Mouse (Mus musculus): ENCODE results near the gene Slc22a23.

DNA sequence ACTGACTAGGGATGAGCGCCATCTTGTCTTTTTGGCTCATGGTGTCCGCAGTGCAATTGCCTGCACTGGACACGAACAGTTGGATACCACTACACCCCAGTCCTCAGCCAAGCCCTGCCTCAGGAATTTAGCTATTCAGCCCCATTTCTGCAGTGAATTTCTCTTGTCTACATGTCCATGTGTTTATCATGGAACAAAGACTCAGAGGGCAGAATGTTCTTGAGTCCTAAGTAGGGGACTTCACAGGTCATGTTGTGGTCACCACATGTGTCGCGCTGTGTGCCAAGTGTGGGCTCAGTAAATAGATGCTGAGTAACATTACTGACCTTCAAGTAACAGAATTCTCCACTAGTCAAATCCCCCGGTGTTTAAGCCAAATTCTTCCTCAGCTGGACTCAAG, 109.9 kb downstream of the Slc22a23 start:
- TF ChIP-seq CTCF (IDR thresholded peaks at IDR 0.05; ENCODE audit: insufficient read depth, low read depth, low read length) (no peak), POLR2A (IDR thresholded peaks at IDR 0.05; ENCODE audit: insufficient read depth, low read depth, low read length) (no peak)
